Mouse (Mus musculus) stomach, postnatal 0 days (tissue): ENCODE results near the gene Scaf4.

Experiments
- CTCF ChIP-seq: IDR thresholded peaks from 2 replicates; pipeline ENCODE4 v1.5.1; 2016; ENCODE audit warnings: antibody characterized with exemption, low read depth, mild to moderate bottlenecking, moderate library complexity
- EP300 ChIP-seq: optimal IDR thresholded peaks from 2 replicates; pipeline ENCODE3; 2016; ENCODE audit warnings: antibody characterized with exemption

DNA sequence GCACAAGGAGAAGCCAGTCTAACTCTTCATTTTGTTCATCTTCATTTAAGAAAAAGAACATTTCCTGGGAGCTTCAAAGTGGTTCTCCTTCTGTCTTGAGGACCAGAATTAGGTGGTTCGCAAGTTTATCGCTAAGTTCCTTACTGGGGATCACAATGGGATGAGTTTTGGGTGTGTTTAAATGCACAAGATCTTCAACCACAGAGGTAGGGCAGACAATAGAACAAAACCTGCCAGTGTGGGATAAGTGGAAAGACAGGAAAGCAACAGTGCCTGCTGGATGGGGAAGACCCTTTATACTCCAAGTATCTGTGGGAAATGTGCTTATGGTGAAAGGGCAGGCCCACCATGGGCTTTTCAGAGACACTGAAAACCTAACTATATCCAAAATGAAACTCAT lies 79.4 kb downstream of the Scaf4 start:
- TF ChIP-seq CTCF = no peak
- TF ChIP-seq EP300 = no peak
